Mouse (Mus musculus) ES-E14 (cell line): ENCODE measurements around the gene Dnmt3a. TPM values are rescaled to one million over a fixed set of nuclear protein-coding genes. Genes with fewer than 3 reads are reported as not detected.

Experiments
- DNase-seq: peaks from one replicate; pipeline ENCODE4 v3.0.0-alpha.2; 2013; ENCODE audit warnings: low read depth, low spot score
- H3K27ac ChIP-seq: 2 replicates; pipeline ENCODE4 v1.5.1; 2012; ENCODE audit warnings: low read depth, mild to moderate bottlenecking, low read length, moderate library complexity, mixed read lengths; ENCODE audit not compliant: poor library complexity, insufficient read depth, severe bottlenecking
- H3K36me3 ChIP-seq: 2 replicates; pipeline ENCODE4 v1.6.1; 2012; ENCODE audit warnings: mild to moderate bottlenecking, low read length, moderate library complexity, mixed read lengths; ENCODE audit not compliant: control insufficient read depth, poor library complexity, insufficient read depth, severe bottlenecking
- H3K4me1 ChIP-seq, 2 experiments: fragments of 150-350 bp in 1 of 2; sonication (generic) in 1 of 2; 2 replicates each; pipeline ENCODE4 v1.6.1; 2012; ENCODE audit warnings: low read length in 2 of 2, mild to moderate bottlenecking in 1 of 2, mixed read lengths in 1 of 2; ENCODE audit not compliant: control insufficient read depth in 2 of 2, insufficient read depth in 2 of 2, poor library complexity in 1 of 2
- H3K4me3 ChIP-seq, 2 experiments: fragments of 150-350 bp in 1 of 2; sonication (generic) in 1 of 2; 2 replicates each; pipeline ENCODE4 v1.5.1; 2012; ENCODE audit warnings: low read length in 2 of 2, low read depth in 1 of 2, mild to moderate bottlenecking in 1 of 2, mixed read lengths in 1 of 2; ENCODE audit not compliant: insufficient read depth in 1 of 2, poor library complexity in 1 of 2, severe bottlenecking in 1 of 2
- H3K9ac ChIP-seq: 2 replicates; pipeline ENCODE4 v1.6.1; 2012; ENCODE audit warnings: low read depth, mild to moderate bottlenecking, low read length, mixed read lengths; ENCODE audit not compliant: poor library complexity, insufficient read depth, severe bottlenecking
- H3K9me3 ChIP-seq: fragments of 150-350 bp; sonication (generic); 2 replicates; pipeline ENCODE4 v1.6.1; 2012; ENCODE audit warnings: low read depth, mild to moderate bottlenecking, low read length; ENCODE audit not compliant: control insufficient read depth, insufficient read depth
- CHD2 ChIP-seq: IDR thresholded peaks from 2 replicates; pipeline ENCODE4 v1.6.1; 2014; ENCODE audit warnings: mild to moderate bottlenecking, low read depth, low read length, inconsistent platforms
- HCFC1 ChIP-seq: IDR thresholded peaks from 2 replicates; pipeline ENCODE4 v1.6.1; 2012; ENCODE audit warnings: low read length, inconsistent platforms, borderline replicate concordance; ENCODE audit not compliant: insufficient read depth
- MAFK ChIP-seq: IDR thresholded peaks from 2 replicates; pipeline ENCODE4 v1.6.1; 2014; ENCODE audit warnings: mild to moderate bottlenecking, low read depth, low read length, inconsistent platforms; ENCODE audit not compliant: insufficient read depth
- ZC3H11A ChIP-seq: IDR thresholded peaks from 2 replicates; pipeline ENCODE4 v1.6.1; 2012; ENCODE audit warnings: low read depth, mild to moderate bottlenecking, inconsistent platforms, low read length, borderline replicate concordance
- ZNF384 ChIP-seq: IDR thresholded peaks from 2 replicates; pipeline ENCODE4 v1.6.1; 2012; ENCODE audit warnings: low read depth, low read length, inconsistent platforms
- in situ Hi-C, 2 experiments: fragments of 600-800 bp; cut with MboI; formaldehyde crosslinking; loops; one replicate each; pipeline ENCODE4 v1.15.1; 2025; ENCODE audit warnings: low sequenced_read_pairs in 2 of 2, inconsistent platforms in 1 of 2; ENCODE audit not compliant: unreplicated experiment in 2 of 2
- total RNA-seq: library from RNA; depleted of rRNA; stranded (reverse); fragments of 300-350 nt; gene quantifications from 2 replicates; pipeline ENCODE4 v1.2.3, GENCODE M21; 2012

Dnmt3a gene
- total RNA-seq, 1 experiment = 77.0 TPM

DNA sequence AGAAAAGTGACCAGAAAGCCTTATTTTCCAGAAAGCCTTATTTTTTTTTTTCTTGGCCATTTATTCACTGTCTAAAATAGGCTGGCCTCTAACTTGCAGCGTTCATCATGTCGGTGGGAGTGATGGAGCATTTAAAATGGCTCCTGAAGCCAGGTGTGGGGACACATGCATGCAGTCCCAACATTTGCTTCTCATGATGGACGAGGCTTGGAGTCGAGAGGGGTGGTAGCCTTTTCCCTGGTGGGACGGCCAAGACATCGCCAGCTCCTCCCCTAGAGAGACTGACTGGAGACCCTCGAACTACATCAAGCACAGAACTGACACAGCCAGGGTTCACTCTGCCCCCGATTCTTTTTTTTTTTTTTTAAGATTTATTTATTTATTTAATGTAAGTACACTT lies 13.6 kb upstream of the Dnmt3a start:
- no peak for TF ChIP-seq ZC3H11A
- TF ChIP-seq MAFK = no peak
- TF ChIP-seq ZNF384 = no peak
- TF ChIP-seq CHD2 = no peak
- TF ChIP-seq HCFC1 = no peak
- H3K4me3 ChIP-seq = peak overlapping the region in 1 of 2 experiments; percentile 45; a peak in 2 of 4 replicates
- peak overlapping the region; percentile 49; the same call in 1 of the 2 replicates for H3K9ac ChIP-seq

DNA sequence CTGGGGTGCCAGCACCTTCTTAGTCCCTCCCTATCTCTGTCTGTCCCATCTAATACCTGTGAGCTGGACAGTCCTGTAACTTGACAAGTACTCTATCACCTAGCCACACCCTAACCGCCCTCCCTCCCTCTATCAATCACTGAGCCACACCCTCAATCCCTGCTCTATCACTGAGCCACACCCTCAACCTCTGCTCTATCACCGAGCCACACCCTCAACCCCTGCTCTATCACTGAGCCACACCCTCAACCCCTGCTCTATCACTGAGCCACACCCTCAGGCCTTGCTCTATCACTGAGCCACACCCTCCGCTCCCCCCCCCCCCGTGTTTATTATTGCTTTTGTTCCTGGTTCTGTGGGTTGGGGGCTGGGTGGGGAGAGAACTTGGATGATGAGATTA lies 10.2 kb upstream of the Dnmt3a start:
- no peaks in the 10 kb centered on the region for H3K9me3 ChIP-seq
- H3K9ac ChIP-seq = no peak overlapping the region
- H3K4me1 ChIP-seq = peaks cover 0 to 15% of the 10 kb centered on the region in 2 experiments; a peak in 2 of 4 replicates
- TF ChIP-seq MAFK (no peak), CHD2 (no peak), ZNF384 (no peak), HCFC1 (no peak), ZC3H11A (no peak)
- no peak for DNase-seq
- no peak overlapping the region for H3K27ac ChIP-seq
- in situ Hi-C loops = no loop called here
- no peak overlapping the region for H3K4me3 ChIP-seq
- no peaks in the 10 kb centered on the region for H3K36me3 ChIP-seq

More for the DNA sequence above, 13.6 kb upstream of the Dnmt3a start:
- in situ Hi-C loops = no loop called here
- Histone ChIP-seq H3K27ac (no peak overlapping the region), H3K9me3 (no peaks in the 10 kb centered on the region), H3K36me3 (no peaks in the 10 kb centered on the region), H3K4me1 (peaks cover 0 to 20% of the 10 kb centered on the region in 2 experiments; a peak in 2 of 4 replicates)
- no peak for DNase-seq

DNA sequence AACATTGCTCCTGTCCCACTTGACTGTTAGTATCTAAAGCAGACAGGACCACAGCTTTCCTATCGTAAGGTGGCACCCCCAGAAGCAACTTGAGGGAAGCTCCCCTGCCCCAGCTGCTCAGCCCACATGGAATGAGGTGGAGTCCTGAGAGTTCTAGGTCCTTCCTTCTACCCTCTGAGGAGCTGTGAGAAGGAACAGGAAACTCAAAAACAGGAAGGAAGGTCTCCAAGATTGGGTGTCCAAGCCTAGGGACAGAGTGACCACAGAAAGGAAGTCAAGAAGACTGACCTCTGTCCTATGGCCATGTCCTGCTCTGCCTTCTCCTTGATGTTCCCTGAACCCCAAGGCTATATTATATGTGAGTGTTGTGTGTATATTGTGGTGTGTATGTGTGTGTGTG lies 6.3 kb upstream of the Dnmt3a start:
- TF ChIP-seq ZNF384 = no peak
- TF ChIP-seq MAFK = no peak
- TF ChIP-seq CHD2 = no peak
- TF ChIP-seq ZC3H11A = no peak
- TF ChIP-seq HCFC1 = no peak
- H3K36me3 ChIP-seq = no peaks in the 10 kb centered on the region
- no peak overlapping the region for H3K9ac ChIP-seq
- no peaks in the 10 kb centered on the region for H3K9me3 ChIP-seq
- H3K4me1 ChIP-seq = peaks cover 0 to 10% of the 10 kb centered on the region in 2 experiments; a peak in 2 of 4 replicates
- DNase-seq = no peak
- in situ Hi-C loops = no loop called here
- no peak overlapping the region for H3K27ac ChIP-seq
- no peak overlapping the region for H3K4me3 ChIP-seq

DNA sequence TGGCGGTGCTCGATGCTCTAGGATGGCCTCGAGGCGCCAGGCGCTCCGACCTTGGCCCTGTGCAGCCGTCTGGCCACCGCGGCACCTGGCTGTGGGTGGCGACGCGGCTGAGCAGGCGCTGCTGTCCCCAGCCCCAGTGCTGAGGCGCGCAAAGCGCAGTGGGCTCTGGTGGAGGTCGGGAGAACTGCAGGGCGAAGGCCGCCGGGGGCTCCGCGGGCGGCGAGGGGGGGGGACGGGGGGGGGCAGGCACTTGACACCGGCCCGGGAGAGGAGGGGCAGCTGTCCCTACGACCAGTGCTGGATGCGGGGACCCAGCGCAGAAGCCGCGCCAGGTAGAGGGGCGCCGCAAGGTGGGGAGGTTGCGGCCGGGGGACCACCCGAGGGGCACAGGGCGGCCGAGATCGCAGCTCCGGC lies 471 bp downstream of the Dnmt3a start:
- in situ Hi-C loops = no loop called here

More for the DNA sequence above, 471 bp downstream of the Dnmt3a start:
- Histone ChIP-seq H3K4me3 (peak overlapping the region; percentile 68 to 94; a peak in 3 of 4 replicates), H3K9ac (peak overlapping the region; percentile 82), H3K27ac (no peak overlapping the region), H3K4me1 (peaks cover 3 to 13% of the 10 kb centered on the region in 2 experiments; a peak in 2 of 4 replicates), H3K9me3 (no peaks in the 10 kb centered on the region), H3K36me3 (no peaks in the 10 kb centered on the region)
- DNase-seq = no peak
- no peak for TF ChIP-seq CHD2
- peak; percentile 47; the same call in 1 of the 2 replicates for TF ChIP-seq HCFC1
